17 mouse cellular contexts compared by ENCODE assay signal in genomic region chr5:125609968-125610367, GRCm38 (mm10).
DNase-seq lines count a peak whose midpoint lies in the region; TF ChIP-seq lines count a peak whose summit lies in the region.
"Had no signal": no experiment of that assay in that cellular context is flagged by ENCODE, and none has a peak within 500 bp of the region (broad histone marks: within the 10 kb centered on the region; RNA-seq: fewer than 3 reads in every experiment).

No protein-coding gene starts in this region.

- no peaks in the 10 kb centered on the region; the same call in 1 of the 2 replicates for H3K4me1 ChIP-seq in testis, adult 2 months (ENCODE audit: control insufficient read depth, insufficient read depth, low read length)
- H3K4me1 ChIP-seq: embryonic facial prominence, embryonic 12.5 days; heart, embryonic 10.5 days; hindbrain, embryonic 12.5 days; intestine, embryonic 15.5 days had no signal

- peak; percentile 62 for TF ChIP-seq CTCF in layer of hippocampus, adult 2 months (conservative IDR thresholded peaks at IDR 0.05)
- TF ChIP-seq CTCF in testis, adult 2 months (IDR thresholded peaks at IDR 0.05; ENCODE audit: control insufficient read depth, insufficient read depth, insufficient replicate concordance, low read depth, low read length) = no peak

- intact Hi-C loops in gastrocnemius, postnatal 36 days (cut with DNase I) = no loop called here

- no peaks in the 10 kb centered on the region for H3K27me3 ChIP-seq in testis, adult 2 months (ENCODE audit: control insufficient read depth, insufficient read depth, low read length)
- H3K27me3 ChIP-seq: embryonic facial prominence, embryonic 12.5 days; hindbrain, embryonic 12.5 days; intestine, embryonic 15.5 days had no signal

- TF ChIP-seq POLR2A in testis, adult 2 months (IDR thresholded peaks at IDR 0.05; ENCODE audit: control insufficient read depth, low read depth, low read length) = no peak

- no peak overlapping the region for H3K4me3 ChIP-seq in layer of hippocampus, adult 2 months
- H3K4me3 ChIP-seq in testis, adult 2 months (ENCODE audit: control insufficient read depth, low read depth, low read length) = peak overlapping the region; percentile 61; the same call in 1 of the 2 replicates
- H3K4me3 ChIP-seq: embryonic facial prominence, embryonic 12.5 days; heart, embryonic 10.5 days; hindbrain, embryonic 12.5 days; intestine, embryonic 15.5 days had no signal

- no peaks in the 10 kb centered on the region for H3K36me3 ChIP-seq in testis, adult 2 months (ENCODE audit: control insufficient read depth, insufficient read depth, low read length)
- H3K36me3 ChIP-seq: embryonic facial prominence, embryonic 12.5 days; heart, embryonic 10.5 days; hindbrain, embryonic 12.5 days; intestine, embryonic 15.5 days had no signal

- DNase-seq in layer of hippocampus, adult 2 months (ENCODE audit: low spot score in 2 of 2) = no peak
- no peak for DNase-seq in layer of hippocampus, postnatal 10 days (ENCODE audit: low spot score in 2 of 2)
- no peak for DNase-seq in testis, postnatal 14 days (ENCODE audit: low spot score)
- peak; percentile 61 for DNase-seq in R1 (ENCODE audit: low read depth, low spot score)
- DNase-seq in gastrocnemius, postnatal 36 days = no peak
- DNase-seq: adrenal gland, postnatal 14 days; cerebellum, adult 11-12 months; cerebellum, adult 9-10 months; cerebellum, postnatal 25 days; gastrocnemius, postnatal 14 days; heart, postnatal 10 days; heart, postnatal 4 days had no signal

- no peak overlapping the region for H3K27ac ChIP-seq in layer of hippocampus, adult 2 months
- H3K27ac ChIP-seq in testis, adult 2 months (ENCODE audit: control insufficient read depth, insufficient read depth, low read depth, low read length) = no peak overlapping the region
- H3K27ac ChIP-seq: embryonic facial prominence, embryonic 12.5 days; heart, embryonic 10.5 days; hindbrain, embryonic 12.5 days; intestine, embryonic 15.5 days had no signal
